Mouse (Mus musculus) c-Kit-positive CD71-positive TER-119-positive erythroid progenitor cells, embryonic 14.5 days (primary cell): ENCODE measurements around the gene Gm10097.

Experiments used
- DNase-seq: peaks from one replicate; pipeline ENCODE4 v3.0.0-alpha.2; 2013; ENCODE audit warnings: low spot score

Gm10097 gene

GRCm38 (mm10) chr10:5068676-5069265, at the start of gene Gm10097:
Gm10097 (plus strand) TSS chr10:5069192.
- no peak for DNase-seq

- DNase-seq: no peak
Measured at GRCm38 (mm10) chr10:5025906-5026305, 43.1 kb upstream of the Gm10097 start.

DNA sequence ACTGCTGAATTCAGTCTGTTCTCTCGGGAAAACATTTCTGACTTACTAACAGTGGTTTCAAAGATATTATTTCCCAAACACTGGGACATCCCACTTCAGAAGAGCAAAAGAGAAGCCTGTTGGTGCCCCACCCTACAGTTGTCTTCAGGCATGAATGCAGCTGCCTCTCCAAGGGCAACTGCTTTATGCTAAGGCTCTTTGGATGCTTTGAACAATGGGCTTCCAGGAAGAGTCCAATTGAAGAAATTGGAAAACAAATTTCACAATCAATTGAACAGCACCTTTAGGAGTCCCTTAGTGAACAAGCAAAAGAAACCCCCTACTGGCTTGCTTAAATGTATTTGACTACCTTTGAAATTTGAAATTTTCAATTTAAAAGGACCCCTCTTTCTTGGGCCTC, 41.8 kb upstream of the Gm10097 start:
- no peak for DNase-seq

GRCm38 (mm10) chr10:5028301-5028700, 40.7 kb upstream of the Gm10097 start:
- no peak for DNase-seq

- DNase-seq: no peak
Measured at GRCm38 (mm10) chr10:5029161-5029560, 39.8 kb upstream of the Gm10097 start.

DNA sequence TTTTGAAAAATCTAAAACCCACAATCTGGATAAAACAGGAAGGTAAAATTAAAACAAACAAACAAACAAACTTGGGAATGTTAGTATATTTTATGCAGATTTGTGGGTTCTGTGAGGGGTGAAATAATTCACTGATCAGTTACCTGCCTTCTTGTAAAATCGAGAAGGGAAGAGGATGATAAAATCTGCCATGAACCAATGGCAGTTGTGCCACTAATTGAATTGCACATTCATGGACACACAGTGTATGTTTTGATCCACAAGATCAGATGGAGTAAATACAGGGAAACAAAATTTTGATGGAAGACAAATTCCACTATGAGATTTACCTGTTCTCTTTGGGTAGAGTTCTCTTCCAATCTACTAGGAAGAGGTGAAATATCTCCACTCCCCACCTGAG, 39.1 kb upstream of the Gm10097 start:
- DNase-seq: no peak

DNA sequence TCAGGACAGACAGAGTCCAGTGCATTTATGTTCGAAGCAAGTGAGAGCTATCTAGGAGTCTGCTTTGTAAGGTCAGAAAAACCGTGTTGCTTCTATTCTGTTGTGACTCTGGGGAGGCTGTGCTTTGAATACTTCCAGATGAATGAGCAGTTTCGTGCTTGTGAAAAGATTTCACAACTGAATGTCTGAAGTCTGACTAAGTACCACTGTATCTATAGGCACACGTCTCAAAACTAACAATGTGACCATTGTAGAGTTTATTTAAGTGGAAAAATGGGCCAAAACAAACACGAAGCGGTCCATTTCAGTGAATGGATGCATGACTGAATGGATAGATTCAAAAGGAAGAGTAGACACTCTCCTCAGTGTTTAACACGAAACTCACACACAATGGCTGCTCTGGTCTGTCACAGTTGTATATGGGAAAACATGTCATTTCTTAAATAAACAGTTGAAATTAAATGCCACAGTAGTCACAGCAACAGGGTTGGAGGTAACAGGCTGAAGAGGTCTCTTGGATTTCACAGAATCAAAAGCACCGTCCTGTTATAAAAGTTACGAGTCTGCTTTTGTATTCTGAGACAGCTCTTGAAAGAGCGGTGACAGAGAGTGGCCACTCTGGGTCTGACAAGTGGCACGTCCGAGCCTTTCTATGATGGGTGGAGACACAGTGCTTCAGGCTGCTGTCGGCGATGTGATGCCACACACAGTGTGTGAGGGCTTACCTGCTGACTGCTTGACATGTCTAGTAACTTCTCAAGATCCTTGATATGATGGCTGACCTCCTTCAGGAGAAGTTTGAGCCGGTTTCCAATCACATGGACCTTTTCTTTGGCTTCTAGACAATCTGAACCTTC, 36.6 kb upstream of the Gm10097 start:
- no peak for DNase-seq

- no peak for DNase-seq
Measured at GRCm38 (mm10) chr10:5041254-5041653, 27.7 kb upstream of the Gm10097 start.

- DNase-seq: no peak
Measured at GRCm38 (mm10) chr10:5044481-5044880, 24.5 kb upstream of the Gm10097 start.

GRCm38 (mm10) chr10:5045213-5045612, 23.8 kb upstream of the Gm10097 start:
- DNase-seq: no peak

GRCm38 (mm10) chr10:5045671-5046070, 23.3 kb upstream of the Gm10097 start:
- no peak for DNase-seq

- no peak for DNase-seq
Measured at GRCm38 (mm10) chr10:5056243-5056735, 12.7 kb upstream of the Gm10097 start.

- DNase-seq: no peak
Measured at GRCm38 (mm10) chr10:5056940-5057339, 12.1 kb upstream of the Gm10097 start.

GRCm38 (mm10) chr10:5057661-5058060, 11.3 kb upstream of the Gm10097 start:
- no peak for DNase-seq

GRCm38 (mm10) chr10:5058876-5059275, 10.1 kb upstream of the Gm10097 start:
- DNase-seq: no peak

GRCm38 (mm10) chr10:5059983-5060382, 9.0 kb upstream of the Gm10097 start:
- no peak for DNase-seq

- no peak for DNase-seq
Measured at GRCm38 (mm10) chr10:5067113-5067512, 1.9 kb upstream of the Gm10097 start.

DNA sequence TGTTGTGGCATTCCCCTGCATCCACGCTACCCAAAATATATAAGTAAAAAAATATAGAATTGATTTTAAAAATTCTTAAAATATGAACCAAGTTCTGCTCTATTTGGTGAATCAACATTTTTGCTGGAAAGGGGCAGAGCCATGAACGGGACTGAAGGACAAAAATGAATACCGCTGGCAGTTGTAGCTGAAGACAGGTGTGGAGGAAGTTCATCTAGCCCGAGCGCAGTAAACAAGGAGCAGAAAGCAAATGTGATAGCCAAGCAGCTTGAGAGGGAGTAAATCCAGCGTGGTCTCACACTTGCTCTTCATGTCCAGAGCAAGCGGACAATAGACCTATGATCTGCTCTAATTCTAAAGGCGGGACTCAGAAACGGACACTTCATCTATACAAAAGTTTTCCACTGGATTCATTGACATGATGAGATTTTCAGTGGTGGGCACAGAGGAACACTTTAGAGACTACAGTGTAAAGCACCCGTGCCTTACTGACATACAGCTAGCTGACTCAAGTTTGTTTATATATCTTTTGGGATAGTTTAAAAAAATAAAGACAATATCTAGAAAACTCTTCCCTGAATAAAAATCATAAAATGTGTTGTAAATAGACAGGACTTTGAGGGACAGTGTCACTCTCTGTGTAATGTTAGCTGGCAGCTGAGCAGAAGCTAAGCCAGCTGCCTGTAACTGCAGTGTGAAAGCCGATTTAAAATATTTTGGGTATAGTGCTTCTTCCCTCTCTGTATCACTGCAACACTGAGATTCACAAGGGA, 1.4 kb downstream of the Gm10097 start:
- DNase-seq: no peak

DNA sequence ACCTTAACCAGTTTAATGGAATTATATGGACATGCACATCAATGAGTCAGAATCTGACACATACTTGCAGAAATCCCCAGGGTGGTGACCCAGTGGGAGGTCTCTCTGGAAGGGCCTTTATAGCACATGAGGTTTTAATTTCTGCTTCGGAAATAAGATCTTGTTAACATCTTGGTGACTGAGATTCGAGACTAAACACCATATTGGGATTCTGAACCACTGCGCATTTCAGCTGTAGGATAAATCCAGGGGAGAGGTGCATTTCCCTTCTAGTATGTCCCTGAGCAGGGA, 1.9 kb downstream of the Gm10097 start:
- DNase-seq: no peak

- DNase-seq: no peak
Measured at GRCm38 (mm10) chr10:5072054-5072453, 3.1 kb downstream of the Gm10097 start.

DNA sequence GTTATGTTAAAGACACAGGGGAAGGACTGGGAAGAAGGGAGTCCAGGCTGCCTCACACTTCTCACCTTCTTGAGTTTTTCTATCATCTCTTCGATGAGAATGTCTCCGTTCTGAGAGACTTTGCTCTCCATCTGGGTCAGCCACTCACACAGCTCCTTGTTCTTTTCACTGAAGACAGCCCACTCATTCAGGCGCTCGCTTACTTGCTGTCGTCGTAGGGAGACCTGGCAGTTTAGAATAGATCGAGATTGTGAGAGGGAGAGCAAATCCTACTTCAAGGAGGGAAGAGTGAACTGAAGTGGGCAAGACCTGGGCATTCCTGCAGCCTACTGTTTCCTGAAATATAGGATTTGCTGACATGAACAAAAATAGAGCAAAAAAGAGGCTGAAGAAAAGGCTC, 6.7 kb downstream of the Gm10097 start:
- DNase-seq: no peak

GRCm38 (mm10) chr10:5079945-5080468, 11.0 kb downstream of the Gm10097 start:
- DNase-seq: no peak

GRCm38 (mm10) chr10:5083716-5084115, 14.7 kb downstream of the Gm10097 start:
- DNase-seq: no peak
